Comparison of ENCODE assay signal across 10 mouse cellular contexts in the genomic region with DNA sequence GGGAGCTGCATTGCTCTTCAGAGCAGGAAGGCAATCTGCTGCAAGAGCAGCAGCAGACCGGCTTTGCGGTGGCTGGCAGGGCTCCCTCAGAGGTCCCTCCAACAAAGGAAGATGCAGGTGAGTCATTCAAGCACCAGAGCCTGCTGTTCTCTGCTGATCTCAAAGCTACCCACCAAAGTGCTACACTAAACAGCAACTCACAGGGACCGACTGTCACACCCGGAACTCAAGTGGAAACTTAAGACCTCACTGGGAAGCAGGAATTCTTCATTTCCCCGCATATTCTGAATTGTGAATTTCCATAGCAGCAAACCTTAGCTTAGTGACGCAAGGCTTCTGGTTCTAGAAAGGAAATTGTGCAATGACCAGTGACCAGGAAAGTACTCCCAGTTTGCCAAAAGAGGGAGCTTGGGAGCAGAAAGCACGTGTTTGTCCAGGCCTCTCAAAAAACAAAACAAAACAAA. TPM values are rescaled to one million over a fixed set of nuclear protein-coding genes. Genes with fewer than 3 reads are reported as not detected.
DNase-seq lines count a peak whose midpoint lies in the region; ATAC-seq and TF ChIP-seq lines count a peak whose summit lies in the region.
"Had no signal": no experiment of that assay in that cellular context is flagged by ENCODE, and none has a peak within 500 bp of the region (broad histone marks: within the 10 kb centered on the region; RNA-seq: fewer than 3 reads in every experiment).

No protein-coding gene starts in this region.

- DNase-seq in forebrain, postnatal 0 days = peak; percentile 47
- DNase-seq in 416B (ENCODE audit: low read depth) = peak; percentile 95
- DNase-seq in adrenal gland, postnatal 36 days = peak; percentile 77
- DNase-seq in gastrocnemius, postnatal 36 days = peak; percentile 33 to 47
- DNase-seq in ovary, postnatal 14 days (ENCODE audit: low spot score) = no peak

- H3K27ac ChIP-seq in forebrain, postnatal 0 days (ENCODE audit: low read depth, low read length) = no peak overlapping the region
- no peak overlapping the region for H3K27ac ChIP-seq in forebrain, embryonic 12.5 days
- H3K27ac ChIP-seq in kidney, embryonic 15.5 days = 0 out of 2 replicates have a peak overlapping the region, but pooled peaks have one; percentile 5
- H3K27ac ChIP-seq in macrophage = peak overlapping the region; percentile 49
- H3K27ac ChIP-seq: stomach, embryonic 15.5 days had no signal

- 52% methylated on average over 7 of the region's 7 CpGs for WGBS in forebrain, postnatal 0 days
- 68% methylated on average over 7 of the region's 7 CpGs for WGBS in forebrain, embryonic 12.5 days
- 50% methylated on average over 7 of the region's 7 CpGs for WGBS in kidney, embryonic 15.5 days
- WGBS in macrophage (ENCODE audit: missing documents) = under 1% methylated on average over 7 of the region's 7 CpGs

- no peak overlapping the region for H3K9ac ChIP-seq in forebrain, postnatal 0 days
- no peak overlapping the region for H3K9ac ChIP-seq in forebrain, embryonic 12.5 days
- H3K9ac ChIP-seq in kidney, embryonic 15.5 days = no peak overlapping the region
- H3K9ac ChIP-seq: stomach, embryonic 15.5 days had no signal

- intact Hi-C loops in gastrocnemius, postnatal 36 days (cut with DNase I) = loop anchor here (5.0 kb wide), 1 partner anchor 80 kb away; no protein-coding TSS in a partner anchor

- H3K9me3 ChIP-seq in forebrain, postnatal 0 days (ENCODE audit: low read length) = no peaks in the 10 kb centered on the region
- no peaks in the 10 kb centered on the region for H3K9me3 ChIP-seq in forebrain, embryonic 12.5 days
- H3K9me3 ChIP-seq in kidney, embryonic 15.5 days (replicated peaks) = no peaks in the 10 kb centered on the region
- H3K9me3 ChIP-seq: G1E; stomach, embryonic 15.5 days had no signal

- no peak overlapping the region for H3K4me3 ChIP-seq in forebrain, postnatal 0 days (ENCODE audit: low read depth, low read length)
- H3K4me3 ChIP-seq in forebrain, embryonic 12.5 days (replicated peaks) = no peak overlapping the region
- H3K4me3 ChIP-seq in kidney, embryonic 15.5 days (replicated peaks) = no peak overlapping the region
- H3K4me3 ChIP-seq in macrophage (ENCODE audit: inconsistent target) = no peak overlapping the region
- H3K4me3 ChIP-seq: stomach, embryonic 15.5 days had no signal

- H3K4me1 ChIP-seq in forebrain, postnatal 0 days (ENCODE audit: insufficient read depth) = peaks cover 10% of the 10 kb centered on the region
- peaks cover 4% of the 10 kb centered on the region for H3K4me1 ChIP-seq in forebrain, embryonic 12.5 days
- H3K4me1 ChIP-seq in kidney, embryonic 15.5 days = peaks cover 14% of the 10 kb centered on the region

- peak; percentile 65 for TF ChIP-seq CTCF in forebrain, postnatal 0 days (IDR thresholded peaks at IDR 0.05; ENCODE audit: low read depth)

- no peaks in the 10 kb centered on the region for H3K27me3 ChIP-seq in forebrain, postnatal 0 days (ENCODE audit: insufficient read depth, low read length)
- H3K27me3 ChIP-seq in forebrain, embryonic 12.5 days = no peaks in the 10 kb centered on the region
- H3K27me3 ChIP-seq in kidney, embryonic 15.5 days = no peaks in the 10 kb centered on the region
- H3K27me3 ChIP-seq: stomach, embryonic 15.5 days had no signal

- peaks cover 4% of the 10 kb centered on the region; the same call in 1 of the 2 replicates for H3K36me3 ChIP-seq in forebrain, postnatal 0 days (ENCODE audit: insufficient read depth)
- H3K36me3 ChIP-seq in forebrain, embryonic 12.5 days (replicated peaks) = no peaks in the 10 kb centered on the region; the same call in 1 of the 2 replicates
- H3K36me3 ChIP-seq in kidney, embryonic 15.5 days = no peaks in the 10 kb centered on the region
- no peaks in the 10 kb centered on the region for H3K36me3 ChIP-seq in macrophage (ENCODE audit: inconsistent target)
- H3K36me3 ChIP-seq: stomach, embryonic 15.5 days had no signal

- no peaks in the 10 kb centered on the region for H3K79me2 ChIP-seq in macrophage (ENCODE audit: inconsistent target)

- H3K4me2 ChIP-seq in forebrain, postnatal 0 days (ENCODE audit: low read depth) = no peak overlapping the region
- H3K4me2 ChIP-seq in forebrain, embryonic 12.5 days = no peak overlapping the region
- no peak overlapping the region for H3K4me2 ChIP-seq in kidney, embryonic 15.5 days
- H3K4me2 ChIP-seq: stomach, embryonic 15.5 days had no signal

- no peak for ATAC-seq in forebrain, postnatal 0 days
- ATAC-seq in forebrain, embryonic 12.5 days (ENCODE audit: low FRiP score) = no peak
- no peak for ATAC-seq in kidney, embryonic 15.5 days (replicated peaks; ENCODE audit: low FRiP score)

RNA-seq across cellular contexts. Expression of gene Atp2a2, which starts 45.3 kb away (rescaled TPM):
- 143 and 178 TPM in 2 replicates for total RNA-seq in forebrain, postnatal 0 days (2014; rRNA removed)
- 28.8 and 37.2 TPM in 2 replicates for polyA plus RNA-seq in forebrain, postnatal 0 days (2015; fragmentation: Nextera tagmentation; extraction: Ambion mirVana)
- polyA plus RNA-seq in forebrain, embryonic 12.5 days (2016; fragmentation: Nextera tagmentation; extraction: Ambion mirVana) = 57.9 and 61.2 TPM in 2 replicates
- 100 to 1,000 TPM; 195 to 199 TPM for total RNA-seq in adrenal gland, postnatal 36 days (2021)
- total RNA-seq in gastrocnemius, postnatal 36 days (2021) = 100 to 1,000 TPM; 175 to 549 TPM
- polyA plus RNA-seq in kidney, embryonic 15.5 days (2015; fragmentation: Nextera tagmentation; extraction: Ambion mirVana) = 37.3 and 37.8 TPM in 2 replicates
- 100 to 1,000 TPM in 19 of 26 experiments, 10 to 100 TPM in 7; 70.5 to 173 (median 117) TPM for total RNA-seq in macrophage (2018; cell fraction: chromatin; rRNA removed)
- 100 to 1,000 TPM in 9 of 26 experiments, 10 to 100 TPM in 17; 57.6 to 135 (median 96.4) TPM for total RNA-seq in macrophage (2018; cell fraction: cytosol; rRNA removed)
- 100 to 1,000 TPM; 102 to 289 (median 159) TPM for total RNA-seq in macrophage (2018; cell fraction: nucleus; rRNA removed)
- 72.1 to 135 TPM (median 74.7 TPM) in 3 replicates for polyA plus RNA-seq in macrophage (2018)

Comparison
In these comparisons a context has a peak if more than half of its experiments do, and no peak if none do; other contexts are left out.
1. H3K27ac ChIP-seq: peak in kidney, embryonic 15.5 days (single experiment) and macrophage (single experiment); none in forebrain, postnatal 0 days (single experiment) and forebrain, embryonic 12.5 days (single experiment).